Mouse (Mus musculus): ENCODE results near the gene Chst10. TPM values are rescaled to one million over a fixed set of nuclear protein-coding genes. Genes with fewer than 3 reads are reported as not detected.

The Chst10 gene
- polyA plus RNA-seq, 1 experiment, result not detected

GRCm38 (mm10) chr1:38873911-38874310 lies 24.1 kb downstream of the Chst10 start:
- H3K27ac ChIP-seq (ENCODE audit: insufficient read depth, low read depth, low read length), result no peak overlapping the region
- no peak for TF ChIP-seq CTCF (IDR thresholded peaks at IDR 0.05; ENCODE audit: low read depth, low read length)
- no peak for TF ChIP-seq POLR2A (IDR thresholded peaks at IDR 0.05; ENCODE audit: borderline replicate concordance, low read depth, low read length)

GRCm38 (mm10) chr1:38871834-38872233 lies 26.1 kb downstream of the Chst10 start:
- TF ChIP-seq POLR2A (IDR thresholded peaks at IDR 0.05; ENCODE audit: borderline replicate concordance, low read depth, low read length), result no peak
- TF ChIP-seq CTCF (IDR thresholded peaks at IDR 0.05; ENCODE audit: low read depth, low read length), result no peak
- no peaks in the 10 kb centered on the region for H3K4me1 ChIP-seq (ENCODE audit: control insufficient read depth, insufficient read depth, low read length)
- H3K4me3 ChIP-seq (ENCODE audit: insufficient read depth, low read length), result no peak overlapping the region
- no peak overlapping the region for H3K27ac ChIP-seq (ENCODE audit: insufficient read depth, low read depth, low read length)

More at GRCm38 (mm10) chr1:38873911-38874310, 24.1 kb downstream of the Chst10 start:
- Histone ChIP-seq H3K4me3 (ENCODE audit: insufficient read depth, low read length) (no peak overlapping the region), H3K4me1 (ENCODE audit: control insufficient read depth, insufficient read depth, low read length) (no peaks in the 10 kb centered on the region)

GRCm38 (mm10) chr1:38869398-38870195 lies 28.4 kb downstream of the Chst10 start:
- H3K27ac ChIP-seq (ENCODE audit: insufficient read depth, low read depth, low read length), result no peak overlapping the region
- no peak for TF ChIP-seq POLR2A (IDR thresholded peaks at IDR 0.05; ENCODE audit: borderline replicate concordance, low read depth, low read length)
- TF ChIP-seq CTCF (IDR thresholded peaks at IDR 0.05; ENCODE audit: low read depth, low read length), result no peak
- no peaks in the 10 kb centered on the region for H3K4me1 ChIP-seq (ENCODE audit: control insufficient read depth, insufficient read depth, low read length)
- no peak overlapping the region for H3K4me3 ChIP-seq (ENCODE audit: insufficient read depth, low read length)

GRCm38 (mm10) chr1:38866242-38866641 lies 31.7 kb downstream of the Chst10 start:
- H3K4me3 ChIP-seq (ENCODE audit: insufficient read depth, low read length), result no peak overlapping the region
- no peak for TF ChIP-seq CTCF (IDR thresholded peaks at IDR 0.05; ENCODE audit: low read depth, low read length)
- no peak for TF ChIP-seq POLR2A (IDR thresholded peaks at IDR 0.05; ENCODE audit: borderline replicate concordance, low read depth, low read length)
- H3K27ac ChIP-seq (ENCODE audit: insufficient read depth, low read depth, low read length), result no peak overlapping the region
- H3K4me1 ChIP-seq (ENCODE audit: control insufficient read depth, insufficient read depth, low read length), result no peaks in the 10 kb centered on the region

GRCm38 (mm10) chr1:38864341-38864740 lies 33.6 kb downstream of the Chst10 start:
- no peak for TF ChIP-seq CTCF (IDR thresholded peaks at IDR 0.05; ENCODE audit: low read depth, low read length)
- TF ChIP-seq POLR2A (IDR thresholded peaks at IDR 0.05; ENCODE audit: borderline replicate concordance, low read depth, low read length), result no peak
- Histone ChIP-seq H3K27ac (ENCODE audit: insufficient read depth, low read depth, low read length) (no peak overlapping the region), H3K4me1 (ENCODE audit: control insufficient read depth, insufficient read depth, low read length) (no peaks in the 10 kb centered on the region), H3K4me3 (ENCODE audit: insufficient read depth, low read length) (no peak overlapping the region)

- no peak overlapping the region for H3K4me3 ChIP-seq (ENCODE audit: insufficient read depth, low read length)
- no peak overlapping the region for H3K27ac ChIP-seq (ENCODE audit: insufficient read depth, low read depth, low read length)
- no peaks in the 10 kb centered on the region for H3K4me1 ChIP-seq (ENCODE audit: control insufficient read depth, insufficient read depth, low read length)
- no peak for TF ChIP-seq POLR2A (IDR thresholded peaks at IDR 0.05; ENCODE audit: borderline replicate concordance, low read depth, low read length)
- TF ChIP-seq CTCF (IDR thresholded peaks at IDR 0.05; ENCODE audit: low read depth, low read length), result peak; percentile 46
Measured at GRCm38 (mm10) chr1:38862213-38862612, 35.7 kb downstream of the Chst10 start.

- no peak overlapping the region for H3K27ac ChIP-seq (ENCODE audit: insufficient read depth, low read depth, low read length)
- no peak for TF ChIP-seq CTCF (IDR thresholded peaks at IDR 0.05; ENCODE audit: low read depth, low read length)
- TF ChIP-seq POLR2A (IDR thresholded peaks at IDR 0.05; ENCODE audit: borderline replicate concordance, low read depth, low read length), result no peak
- no peak overlapping the region for H3K4me3 ChIP-seq (ENCODE audit: insufficient read depth, low read length)
- H3K4me1 ChIP-seq (ENCODE audit: control insufficient read depth, insufficient read depth, low read length), result no peaks in the 10 kb centered on the region
Measured at GRCm38 (mm10) chr1:38860867-38861524, 37.0 kb downstream of the Chst10 start.

- no peak overlapping the region for H3K27ac ChIP-seq (ENCODE audit: insufficient read depth, low read depth, low read length)
- TF ChIP-seq POLR2A (IDR thresholded peaks at IDR 0.05; ENCODE audit: borderline replicate concordance, low read depth, low read length) (no peak), CTCF (IDR thresholded peaks at IDR 0.05; ENCODE audit: low read depth, low read length) (no peak)
- no peak overlapping the region for H3K4me3 ChIP-seq (ENCODE audit: insufficient read depth, low read length)
- H3K4me1 ChIP-seq (ENCODE audit: control insufficient read depth, insufficient read depth, low read length), result no peaks in the 10 kb centered on the region
Measured at GRCm38 (mm10) chr1:38860207-38860606, 37.8 kb downstream of the Chst10 start.

- Histone ChIP-seq H3K4me1 (ENCODE audit: control insufficient read depth, insufficient read depth, low read length) (no peaks in the 10 kb centered on the region), H3K27ac (ENCODE audit: insufficient read depth, low read depth, low read length) (no peak overlapping the region)
- peak; percentile 63 for TF ChIP-seq CTCF (IDR thresholded peaks at IDR 0.05; ENCODE audit: low read depth, low read length)
- TF ChIP-seq POLR2A (IDR thresholded peaks at IDR 0.05; ENCODE audit: borderline replicate concordance, low read depth, low read length), result no peak
Measured at GRCm38 (mm10) chr1:38856196-38856595, 41.8 kb downstream of the Chst10 start.

GRCm38 (mm10) chr1:38852250-38852649 lies 45.7 kb downstream of the Chst10 start:
- no peak for TF ChIP-seq CTCF (IDR thresholded peaks at IDR 0.05; ENCODE audit: low read depth, low read length)
- TF ChIP-seq POLR2A (IDR thresholded peaks at IDR 0.05; ENCODE audit: borderline replicate concordance, low read depth, low read length), result no peak
- Histone ChIP-seq H3K27ac (ENCODE audit: insufficient read depth, low read depth, low read length) (no peak overlapping the region), H3K4me1 (ENCODE audit: control insufficient read depth, insufficient read depth, low read length) (no peaks in the 10 kb centered on the region), H3K4me3 (ENCODE audit: insufficient read depth, low read length) (no peak overlapping the region)

More at GRCm38 (mm10) chr1:38856196-38856595, 41.8 kb downstream of the Chst10 start:
- no peak overlapping the region for H3K4me3 ChIP-seq (ENCODE audit: insufficient read depth, low read length)

Measured in bone marrow macrophage, adult 2 months (primary cell).